In the genomic region with DNA sequence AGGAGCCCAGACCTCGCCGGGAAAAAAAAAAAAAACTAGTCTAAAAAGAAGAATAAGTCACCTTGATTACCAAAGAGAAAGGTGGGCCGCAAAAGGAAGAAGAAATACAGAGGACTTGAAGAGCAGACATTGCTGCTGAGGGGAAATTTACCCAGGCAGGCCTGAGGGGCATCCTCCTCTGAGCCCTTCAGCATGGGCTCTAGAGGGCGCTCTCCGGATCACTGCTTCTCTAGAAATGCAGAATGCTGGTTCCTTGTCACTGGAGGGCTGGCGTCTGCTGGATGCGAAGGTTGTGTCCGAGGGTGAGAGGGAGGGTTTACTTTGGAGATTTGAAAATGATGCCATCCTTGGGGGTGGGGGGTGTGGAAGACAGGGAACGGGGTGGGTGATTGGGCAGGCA, we compare ENCODE assay signal across 11 mouse cellular contexts.
DNase-seq lines count a peak whose midpoint lies in the region; TF ChIP-seq lines count a peak whose summit lies in the region.
"Had no signal": no experiment of that assay in that cellular context is flagged by ENCODE, and none has a peak within 500 bp of the region (broad histone marks: within the 10 kb centered on the region; RNA-seq: fewer than 3 reads in every experiment).

No protein-coding gene starts in this region.

- H3K79me2 ChIP-seq in CH12.LX (replicated peaks; ENCODE audit: control insufficient read depth, extremely low read depth, insufficient read depth, poor library complexity, severe bottlenecking), result no peaks in the 10 kb centered on the region

- dilution Hi-C loops in CH12.LX (cut with MboI; ENCODE audit: extremely low pct_ligation_motif_present, extremely low pct_unique_long_range_greater_than_20kb, low sequenced_read_pairs), result no loop called here

- in situ Hi-C loops in CH12.LX (cut with MboI; ENCODE audit: low pct_ligation_motif_present, low pct_unique_long_range_greater_than_20kb, low sequenced_read_pairs), result no loop called here

- H3K4me3 ChIP-seq in layer of hippocampus, adult 2 months, result no peak overlapping the region
- no peak overlapping the region for H3K4me3 ChIP-seq in CH12.LX (replicated peaks in 1 of 3; ENCODE audit: low read depth in 2 of 3, low read length in 2 of 3, poor library complexity in 1 of 3)
- H3K4me3 ChIP-seq: lung, embryonic 15.5 days; stomach, embryonic 15.5 days had no signal

- TF ChIP-seq RAD21 in CH12.LX (IDR thresholded peaks at IDR 0.05; ENCODE audit: low read depth, low read length), result no peak

- H3K4me1 ChIP-seq in CH12.LX (ENCODE audit: control insufficient read depth in 1 of 2, insufficient read depth in 2 of 2), result no peaks in the 10 kb centered on the region
- H3K4me1 ChIP-seq: lung, embryonic 15.5 days; stomach, embryonic 15.5 days had no signal

- H3K9ac ChIP-seq in CH12.LX (ENCODE audit: insufficient read depth, low read depth), result no peak overlapping the region
- H3K9ac ChIP-seq: lung, embryonic 15.5 days; stomach, embryonic 15.5 days had no signal

- H3K4me2 ChIP-seq in CH12.LX (ENCODE audit: insufficient read depth, low read depth, poor library complexity, severe bottlenecking), result no peak overlapping the region
- H3K4me2 ChIP-seq: lung, embryonic 15.5 days; stomach, embryonic 15.5 days had no signal

- H3K27me3 ChIP-seq in CH12.LX (replicated peaks), result peaks cover 6% of the 10 kb centered on the region
- H3K27me3 ChIP-seq: lung, embryonic 15.5 days had no signal

- TF ChIP-seq CTCF in layer of hippocampus, adult 2 months (conservative IDR thresholded peaks at IDR 0.05), result peak; percentile 68
- TF ChIP-seq CTCF in CH12.LX (conservative IDR thresholded peaks at IDR 0.05 in 1 of 2, IDR thresholded peaks at IDR 0.05 in 1 of 2; ENCODE audit: low read depth in 2 of 2, low read length in 2 of 2), result peak in 1 of 2 experiments; percentile 44; a peak in 2 of 4 replicates

- H3K36me3 ChIP-seq in CH12.LX (replicated peaks in 1 of 2; ENCODE audit: control insufficient read depth in 1 of 2, insufficient read depth in 1 of 2, low read length in 1 of 2), result no peaks in the 10 kb centered on the region
- H3K36me3 ChIP-seq: lung, embryonic 15.5 days; stomach, embryonic 15.5 days had no signal

- DNase-seq in embryo, embryonic 10 days (ENCODE audit: low spot score), result peak; percentile 26
- no peak for DNase-seq in embryo, embryonic 9.5 days (ENCODE audit: extremely low spot score)
- peak in 1 of 2 experiments; percentile 23 for DNase-seq in layer of hippocampus, adult 2 months (ENCODE audit: low spot score in 2 of 2)
- DNase-seq in layer of hippocampus, adult 18-20 months (ENCODE audit: low spot score in 2 of 2), result no peak
- peak; percentile 9 for DNase-seq in CH12.LX (ENCODE audit: extremely low read depth)
- DNase-seq in embryo, embryonic 11 days, result peak; percentile 34
- DNase-seq in spleen, postnatal 36 days (ENCODE audit: low spot score in 2 of 2), result no peak
- no peak for DNase-seq in gastrocnemius, postnatal 25 days
- DNase-seq: heart, postnatal 4 days had no signal

- no peak for TF ChIP-seq EP300 in CH12.LX (IDR thresholded peaks at IDR 0.05; ENCODE audit: low read length)

- H3K27ac ChIP-seq in layer of hippocampus, adult 2 months, result no peak overlapping the region
- no peak overlapping the region for H3K27ac ChIP-seq in CH12.LX (ENCODE audit: insufficient read depth, low read depth)
- H3K27ac ChIP-seq: lung, embryonic 15.5 days; stomach, embryonic 15.5 days had no signal

- peaks cover 14% of the 10 kb centered on the region for H3K9me3 ChIP-seq in CH12.LX (replicated peaks; ENCODE audit: low read length)
- H3K9me3 ChIP-seq: lung, embryonic 15.5 days; stomach, embryonic 15.5 days had no signal

- no peak for TF ChIP-seq POLR2A in CH12.LX (IDR thresholded peaks at IDR 0.05; ENCODE audit: low read depth, low read length)

TF ChIP-seq in CH12.LX, 34 proteins besides CTCF, POLR2A, EP300 and RAD21:
- no peak for TF ChIP-seq NELFE (IDR thresholded peaks at IDR 0.05; ENCODE audit: low read depth, low read length)
- no peak for TF ChIP-seq CHD1 (IDR thresholded peaks at IDR 0.05; ENCODE audit: low read depth, low read length)
- no peak for TF ChIP-seq MEF2A (IDR thresholded peaks at IDR 0.05; ENCODE audit: borderline replicate concordance, low read depth, low read length)
- no peak for TF ChIP-seq BHLHE40 (IDR thresholded peaks at IDR 0.05; ENCODE audit: low read depth, low read length)
- TF ChIP-seq PAX5 (IDR thresholded peaks at IDR 0.05; ENCODE audit: low read length), result no peak
- TF ChIP-seq IRF4 (IDR thresholded peaks at IDR 0.05; ENCODE audit: low read depth, low read length), result no peak
- TF ChIP-seq MYC (IDR thresholded peaks at IDR 0.05; ENCODE audit: low read depth, low read length), result no peak
- TF ChIP-seq KAT2A (IDR thresholded peaks at IDR 0.05; ENCODE audit: insufficient replicate concordance, low read length), result no peak
- no peak for TF ChIP-seq MXI1 (IDR thresholded peaks at IDR 0.05; ENCODE audit: low read depth, low read length)
- TF ChIP-seq SMC3 (IDR thresholded peaks at IDR 0.05; ENCODE audit: low read depth, low read length), result no peak

Comparison
In these comparisons a context has a peak if more than half of its experiments do, and no peak if none do; other contexts are left out.
1. DNase-seq: peak in embryo, embryonic 10 days (single experiment), CH12.LX (single experiment) and embryo, embryonic 11 days (single experiment); none in embryo, embryonic 9.5 days (single experiment), layer of hippocampus, adult 18-20 months (0 of 2), spleen, postnatal 36 days (0 of 2) and gastrocnemius, postnatal 25 days (single experiment).